Mouse (Mus musculus): ENCODE measurements around the gene Rasa2.

DNA sequence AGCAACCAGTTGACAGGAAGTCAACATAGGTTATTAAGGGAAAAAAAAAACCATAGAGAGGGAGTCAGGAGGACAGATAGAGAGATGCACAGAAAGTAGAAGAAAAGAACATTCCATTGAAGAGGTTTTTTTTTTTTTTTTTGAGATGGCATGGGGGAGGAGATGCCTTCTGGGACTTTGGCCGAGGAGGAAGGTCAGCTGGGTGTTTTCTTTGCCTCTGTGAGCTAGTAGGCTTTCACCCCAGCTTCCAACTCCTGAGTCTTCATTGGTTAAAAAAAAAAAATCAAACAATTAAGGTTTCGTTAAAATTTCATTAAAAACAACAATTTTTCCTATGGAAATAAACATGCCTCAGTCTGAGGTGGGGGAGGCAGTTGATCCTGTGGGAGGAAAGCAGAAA, 28.4 kb upstream of the Rasa2 start:
- no peak for TF ChIP-seq POLR2A (IDR thresholded peaks at IDR 0.05; ENCODE audit: low read depth, low read length)
- no peak for TF ChIP-seq CTCF (IDR thresholded peaks at IDR 0.05; ENCODE audit: extremely low read depth, insufficient read depth, insufficient read length, insufficient replicate concordance)

All from spleen, adult 2 months (tissue).